Mouse (Mus musculus) stomach, postnatal 0 days (tissue): ENCODE data around the gene Olfr1257.

ENCODE experiments used
- CTCF ChIP-seq: IDR thresholded peaks from 2 replicates; pipeline ENCODE4 v1.5.1; 2016; ENCODE audit warnings: antibody characterized with exemption, low read depth, mild to moderate bottlenecking, moderate library complexity
- EP300 ChIP-seq: optimal IDR thresholded peaks from 2 replicates; pipeline ENCODE3; 2016; ENCODE audit warnings: antibody characterized with exemption

- TF ChIP-seq CTCF (no peak), EP300 (no peak)
Measured at GRCm38 (mm10) chr2:89878137-89878536, at the start of gene Olfr1257.
